ENCODE assay signal across 12 mouse cellular contexts in the genomic region with DNA sequence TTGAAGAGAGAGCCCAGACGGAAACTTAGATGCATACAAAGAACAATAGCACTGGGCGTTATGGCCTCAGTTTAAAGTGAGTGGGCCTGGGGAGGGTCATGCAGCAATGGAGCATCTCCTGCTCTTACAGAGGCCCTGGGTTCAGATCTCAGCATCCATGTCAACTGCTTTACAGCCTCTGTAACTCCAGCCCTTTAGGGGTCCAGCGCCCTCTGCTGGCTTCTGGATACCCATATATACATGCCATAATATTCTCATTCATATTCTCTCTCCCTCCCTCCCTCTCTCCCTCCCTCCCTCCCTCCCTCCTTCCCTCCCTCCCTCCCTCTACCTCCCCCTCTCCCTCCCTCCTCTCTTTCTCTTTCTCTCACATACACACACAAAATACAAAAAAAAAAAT. TPM values are rescaled to one million over a fixed set of nuclear protein-coding genes. Genes with fewer than 3 reads are reported as not detected.
DNase-seq lines count a peak whose midpoint lies in the region; ATAC-seq lines count a peak whose summit lies in the region.
"Had no signal": no experiment of that assay in that cellular context is flagged by ENCODE, and none has a peak within 500 bp of the region (broad histone marks: within the 10 kb centered on the region; RNA-seq: fewer than 3 reads in every experiment).

No protein-coding gene starts in this region.

- no peak for ATAC-seq in liver, embryonic 13.5 days (ENCODE audit: low read depth)
- ATAC-seq: forebrain, postnatal 0 days had no signal

- no peak overlapping the region for H3K4me2 ChIP-seq in liver, embryonic 13.5 days

- no peak overlapping the region for H3K9ac ChIP-seq in liver, embryonic 13.5 days
- H3K9ac ChIP-seq: forebrain, postnatal 0 days had no signal

- 67% methylated on average over 3 of the region's 3 CpGs for WGBS in liver, embryonic 13.5 days (ENCODE audit: insufficient replicate concordance)

- no peaks in the 10 kb centered on the region for H3K27me3 ChIP-seq in liver, embryonic 13.5 days

- H3K4me1 ChIP-seq in liver, embryonic 13.5 days (replicated peaks), result 0 out of 2 replicates have a peak, but pooled peaks cover 9% of the 10 kb centered on the region

- no peaks in the 10 kb centered on the region for H3K36me3 ChIP-seq in liver, embryonic 13.5 days
- H3K36me3 ChIP-seq: G1E had no signal

- no peaks in the 10 kb centered on the region for H3K9me3 ChIP-seq in liver, embryonic 13.5 days (replicated peaks)
- H3K9me3 ChIP-seq: G1E had no signal

- peak; percentile 4 for DNase-seq in cerebellum, adult 11 months
- DNase-seq in cerebellum, postnatal 4 days (ENCODE audit: low spot score in 2 of 2), result no peak
- peak; percentile 16 for DNase-seq in right cerebral cortex, postnatal 4 days
- DNase-seq in right cerebral cortex, postnatal 14 days, result no peak
- peak; percentile 18 for DNase-seq in liver, embryonic 13.5 days
- peak; percentile 51 for DNase-seq in thymus, postnatal 36 days
- no peak for DNase-seq in embryo, embryonic 9.5 days (ENCODE audit: extremely low spot score)
- no peak for DNase-seq in layer of hippocampus, postnatal 36 days
- DNase-seq: forebrain, postnatal 0 days; midbrain, embryonic 14.5 days; right cerebral cortex, adult 18-20 months had no signal

- H3K4me3 ChIP-seq in liver, embryonic 13.5 days (replicated peaks), result no peak overlapping the region

- H3K27ac ChIP-seq in liver, embryonic 13.5 days, result no peak overlapping the region

RNA-seq across cellular contexts. Expression of a gene that starts 49.0 kb away (rescaled TPM):
- 37.4 and 38.6 TPM in 2 replicates for polyA plus RNA-seq in liver, embryonic 13.5 days (2015; fragmentation: Nextera tagmentation; extraction: Ambion mirVana)
- 10 to 100 TPM; 21.3 to 22.2 TPM for total RNA-seq in layer of hippocampus, postnatal 36 days (2021)

Comparison
In these comparisons a context has a peak if more than half of its experiments do, and no peak if none do; other contexts are left out.
1. DNase-seq: peak in cerebellum, adult 11 months (single experiment), right cerebral cortex, postnatal 4 days (single experiment), liver, embryonic 13.5 days (single experiment) and thymus, postnatal 36 days (2 of 2); none in cerebellum, postnatal 4 days (0 of 2), right cerebral cortex, postnatal 14 days (single experiment), embryo, embryonic 9.5 days (single experiment) and layer of hippocampus, postnatal 36 days (0 of 2).